Mouse (Mus musculus) left cerebral cortex, adult 2 months (tissue): ENCODE measurements around the gene Chrne. TPM values are rescaled to one million over a fixed set of nuclear protein-coding genes. Genes with fewer than 3 reads are reported as not detected.

Experiments used
- DNase-seq, 2 experiments: peaks; one replicate each; pipeline ENCODE4 v3.0.0; 2021 to 2022; ENCODE audit warnings: low spot score in 2 of 2, mixed read lengths in 1 of 2; ENCODE audit errors: extremely low spot score in 1 of 2
- H3K27ac ChIP-seq: fragments of 200-600 bp; 2 replicates; pipeline ENCODE4 v1.8.1; 2022
- H3K4me3 ChIP-seq: fragments of 200-600 bp; 2 replicates; pipeline ENCODE4 v1.8.1; 2022
- CTCF ChIP-seq: fragments of 200-600 bp; IDR thresholded peaks from 2 replicates; pipeline ENCODE4 v1.8.1; 2022; ENCODE audit warnings: antibody characterized with exemption, mild to moderate bottlenecking, moderate library complexity
- intact Hi-C: fragments of 180-260 bp; cut with DNase I; formaldehyde crosslinking; loops from one replicate; pipeline ENCODE4 v1.15.1; 2025
- long read RNA-seq, 2 experiments: library from polyadenylated mRNA; stranded (forward); transcript quantifications; one replicate each; pipeline ENCODE4 v2.0.0; 2021; ENCODE audit warnings: borderline mapping rate in 2 of 2
- total RNA-seq, 2 experiments: library from RNA; stranded (reverse); gene quantifications; 2 replicates each; pipeline ENCODE4 v1.2.3; 2021

Chrne gene
- total RNA-seq: not detected
- long read RNA-seq, experiment 1: 0 reads
- long read RNA-seq, experiment 2: 0 reads

DNA sequence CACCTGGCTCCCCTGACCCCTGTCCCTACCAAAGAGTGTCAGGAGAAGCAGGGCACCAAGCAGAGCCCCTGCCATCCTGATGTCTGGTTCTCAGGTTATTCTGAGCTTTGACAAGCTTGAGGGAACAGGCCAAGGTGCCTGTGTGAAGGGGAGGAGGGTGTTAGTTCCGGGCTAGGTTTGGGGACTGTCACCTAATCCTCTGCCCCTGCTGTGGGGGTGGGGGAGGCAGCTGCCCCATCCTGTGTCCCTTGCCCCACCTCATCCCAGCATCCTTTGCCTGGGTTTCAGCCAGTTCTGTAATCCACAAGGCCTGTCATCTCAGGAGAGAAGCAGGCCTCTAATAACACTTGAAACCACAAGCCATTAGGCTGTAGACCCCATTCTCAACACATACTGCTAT lies at the start of gene Chrne:
Gene Chrne, minus strand, starts transcription at position 116 of the 400 bp plus-strand sequence.
- intact Hi-C loops: no loop called here
- no peak for TF ChIP-seq CTCF
- Histone ChIP-seq H3K4me3 (no peak within 1 kb of the TSS), H3K27ac (no peak within 1 kb of the TSS)
- no peak for DNase-seq

- intact Hi-C loops: loop anchor here (2.0 kb wide), 1 partner anchor 22 kb away; the partner anchor contains the start of genes Rnf167 and Slc25a11
- no peak for TF ChIP-seq CTCF
- DNase-seq: peak in 1 of 2 experiments; percentile 75
- Histone ChIP-seq H3K4me3 (peak overlapping the region; percentile 55), H3K27ac (peak overlapping the region; percentile 76)
Measured at GRCm38 (mm10) chr11:70668335-70668770, 49.3 kb upstream of the Chrne start.

DNA sequence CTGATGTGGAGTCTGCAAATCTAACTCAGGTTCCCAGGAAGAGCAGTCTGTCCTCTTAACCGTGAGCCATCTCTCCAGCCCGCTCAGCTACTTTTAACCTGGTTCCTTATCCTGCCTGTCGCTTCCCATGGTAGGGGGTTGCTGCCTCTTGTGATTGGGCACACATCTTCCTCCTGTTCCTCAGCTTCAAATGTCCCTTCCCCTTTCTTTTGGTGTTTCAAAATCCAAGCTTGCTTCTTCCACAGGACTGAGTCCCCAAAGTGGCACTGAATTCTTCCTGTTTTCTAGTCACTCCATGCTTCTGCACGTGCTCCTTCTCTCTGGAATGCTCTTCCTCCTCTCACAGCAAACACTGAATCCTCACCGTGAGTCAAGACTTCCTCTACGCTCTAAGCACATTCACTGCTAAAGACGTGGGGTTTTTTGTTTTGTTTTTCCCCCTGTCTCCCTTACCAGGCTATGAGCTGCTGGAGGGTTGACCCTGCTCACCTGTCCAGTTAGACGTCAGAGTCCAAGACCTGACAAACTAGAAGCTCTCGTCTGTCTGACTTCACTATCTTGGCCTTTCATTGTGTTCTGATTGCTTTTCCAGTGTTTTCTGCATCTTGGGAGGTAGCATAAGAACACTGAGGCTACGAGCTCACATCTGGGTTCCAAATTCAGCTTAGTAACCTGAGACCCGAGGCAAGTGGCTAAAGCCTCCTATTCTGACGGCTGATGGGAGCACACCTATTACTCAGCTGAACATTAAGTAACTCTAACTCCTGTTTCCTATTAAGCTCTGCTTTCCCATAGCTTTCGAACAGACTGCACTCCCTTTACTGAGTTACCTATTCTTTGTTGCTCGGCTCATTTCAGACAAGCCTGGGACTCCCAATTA lies 48.5 kb upstream of the Chrne start:
- TF ChIP-seq CTCF: no peak
- DNase-seq: no peak
- Histone ChIP-seq H3K4me3 (peak overlapping the region; percentile 55), H3K27ac (peak overlapping the region; percentile 76)
- intact Hi-C loops: loop anchor here (2.0 kb wide), 1 partner anchor 21 kb away; the partner anchor contains the start of genes Rnf167 and Slc25a11

DNA sequence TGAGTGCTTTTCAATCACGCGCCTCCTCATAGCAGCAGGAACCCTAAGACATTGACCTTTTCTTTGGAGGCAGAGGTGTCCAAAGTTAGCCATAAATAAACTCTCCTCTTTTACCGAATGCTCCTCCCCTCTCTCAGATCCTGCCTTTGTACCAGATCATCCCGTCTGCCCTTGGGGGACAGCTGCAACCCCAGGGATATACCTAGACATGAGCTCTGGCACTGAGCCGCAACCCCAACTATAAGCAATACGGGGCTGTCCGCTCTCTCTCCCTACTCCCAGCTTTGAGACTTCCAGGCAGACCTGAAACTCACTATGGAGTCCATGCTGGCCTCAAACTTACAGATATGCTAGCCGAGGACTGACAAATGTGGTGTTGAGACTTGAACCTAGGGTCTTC lies 47.7 kb upstream of the Chrne start:
- intact Hi-C loops: no loop called here
- TF ChIP-seq CTCF: no peak
- DNase-seq: no peak
- H3K27ac ChIP-seq: no peak overlapping the region
- H3K4me3 ChIP-seq: no peak overlapping the region

DNA sequence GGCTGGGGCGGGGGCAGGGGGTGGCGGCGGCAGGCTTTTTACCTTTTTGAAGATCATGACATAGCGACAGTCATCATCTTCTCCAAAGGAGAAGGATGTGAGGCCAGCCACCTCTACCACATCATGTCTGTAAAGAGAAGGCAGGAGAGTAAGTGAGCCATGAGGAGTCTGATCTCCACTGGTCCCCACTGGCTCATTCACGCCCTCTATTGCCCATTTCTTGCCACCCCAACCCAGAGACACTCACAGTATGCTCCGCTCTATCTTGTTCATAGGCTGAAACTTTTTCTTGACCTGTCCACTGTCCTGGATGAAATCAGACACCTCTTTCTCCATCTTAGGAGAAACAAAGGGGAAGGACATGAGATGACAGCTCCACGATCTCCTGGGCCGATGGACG lies 45.7 kb upstream of the Chrne start:
- no peak for TF ChIP-seq CTCF
- H3K27ac ChIP-seq: no peak overlapping the region
- intact Hi-C loops: no loop called here

DNA sequence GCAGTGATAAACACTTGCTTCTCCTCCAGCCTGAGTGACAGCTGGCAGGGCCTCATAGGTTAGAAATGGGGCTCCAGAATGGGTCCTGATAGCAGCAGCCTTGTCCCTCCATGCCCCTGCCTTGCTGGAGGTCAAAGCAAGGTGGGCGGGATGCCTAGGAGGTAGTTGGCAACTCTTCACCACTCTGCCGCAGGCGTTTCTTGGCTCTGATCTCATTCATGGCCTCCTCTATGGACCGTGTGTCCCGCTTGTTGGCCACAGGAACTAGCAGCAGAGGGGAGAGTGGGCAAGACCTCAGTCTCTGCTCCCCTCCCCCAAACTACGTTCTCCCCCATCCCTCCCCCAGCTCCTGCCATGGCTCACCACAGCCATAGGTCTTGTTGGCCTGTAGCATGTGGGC lies 44.9 kb upstream of the Chrne start:
- Histone ChIP-seq H3K4me3 (no peak overlapping the region), H3K27ac (no peak overlapping the region)
- TF ChIP-seq CTCF: no peak
- intact Hi-C loops: no loop called here
- no peak for DNase-seq

More for the DNA sequence above, 45.7 kb upstream of the Chrne start:
- DNase-seq: no peak
- no peak overlapping the region for H3K4me3 ChIP-seq

DNA sequence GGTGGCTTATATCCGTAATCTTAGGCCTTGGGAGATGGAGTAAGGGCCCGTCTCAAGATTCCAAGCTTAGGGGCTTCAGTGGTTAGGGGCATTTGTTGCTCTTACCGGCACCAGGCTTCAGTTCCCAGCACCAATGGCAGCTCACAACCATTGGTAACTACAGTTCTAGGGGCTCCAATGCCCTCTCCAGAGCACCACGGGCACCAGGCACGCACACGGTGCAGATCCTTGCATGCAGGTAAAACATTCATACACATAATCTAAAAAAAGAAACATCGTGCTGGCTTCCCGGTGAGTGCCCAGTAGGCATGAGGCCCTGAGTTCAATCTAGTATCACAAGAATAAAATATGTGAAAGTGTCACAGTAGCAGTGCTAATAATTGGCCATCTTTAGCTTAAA lies 44.1 kb upstream of the Chrne start:
- intact Hi-C loops: no loop called here
- H3K27ac ChIP-seq: no peak overlapping the region
- TF ChIP-seq CTCF: no peak
- H3K4me3 ChIP-seq: no peak overlapping the region
- no peak for DNase-seq

GRCm38 (mm10) chr11:70660571-70660970 lies 41.6 kb upstream of the Chrne start:
- intact Hi-C loops: no loop called here
- no peak for DNase-seq
- H3K4me3 ChIP-seq: no peak overlapping the region
- TF ChIP-seq CTCF: no peak
- no peak overlapping the region for H3K27ac ChIP-seq

DNA sequence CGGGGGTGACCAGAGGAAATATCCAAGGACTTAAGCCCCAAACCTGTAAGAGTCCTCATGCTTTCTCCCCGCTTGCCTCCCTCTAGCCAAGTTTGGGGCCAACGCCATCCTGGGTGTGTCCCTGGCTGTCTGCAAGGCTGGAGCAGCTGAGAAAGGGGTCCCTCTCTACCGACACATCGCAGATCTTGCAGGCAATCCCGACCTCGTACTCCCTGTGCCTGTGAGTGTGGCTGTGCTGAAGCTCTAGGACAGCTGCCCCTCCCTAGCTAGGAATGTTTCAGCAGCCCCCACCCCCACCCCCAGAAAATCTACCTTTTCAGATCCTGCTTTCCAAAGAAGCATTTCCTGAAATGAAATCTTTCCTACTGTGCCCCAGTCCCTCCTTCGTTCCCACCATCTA lies 39.9 kb upstream of the Chrne start:
- H3K27ac ChIP-seq: no peak overlapping the region
- no peak for DNase-seq
- H3K4me3 ChIP-seq: no peak overlapping the region
- TF ChIP-seq CTCF: no peak
- intact Hi-C loops: loop anchor here (10.0 kb wide), 1 partner anchor 424 kb away; the partner anchor contains the start of genes 0610010K14Rik, Gm21988 and Rnasek

- intact Hi-C loops: loop anchor here (10.0 kb wide), 1 partner anchor 424 kb away; the partner anchor contains the start of genes 0610010K14Rik, Gm21988 and Rnasek
- H3K4me3 ChIP-seq: no peak overlapping the region
- DNase-seq: no peak
- H3K27ac ChIP-seq: no peak overlapping the region
- no peak for TF ChIP-seq CTCF
Measured at GRCm38 (mm10) chr11:70658521-70658920, 39.5 kb upstream of the Chrne start.

DNA sequence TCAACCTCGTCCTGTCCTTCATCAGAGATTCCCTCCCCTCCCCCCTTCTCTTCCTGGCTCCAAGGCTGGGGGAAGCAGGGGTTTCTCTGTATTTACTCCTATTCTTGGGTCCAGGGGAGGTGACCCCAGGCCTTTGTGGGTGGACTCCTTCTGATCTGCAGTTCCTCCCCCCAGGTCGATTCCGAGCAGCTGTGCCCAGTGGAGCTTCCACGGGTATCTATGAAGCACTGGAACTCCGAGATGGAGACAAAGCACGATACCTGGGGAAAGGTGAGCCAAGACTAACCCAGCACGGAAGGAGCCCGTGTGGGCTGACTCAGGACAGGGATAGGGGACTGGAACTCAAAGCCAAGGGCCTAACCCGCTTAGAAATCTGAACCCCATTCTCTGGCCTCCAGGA lies 39.0 kb upstream of the Chrne start:
- Histone ChIP-seq H3K4me3 (no peak overlapping the region), H3K27ac (no peak overlapping the region)
- DNase-seq: no peak
- intact Hi-C loops: loop anchor here (10.0 kb wide), 1 partner anchor 423 kb away; the partner anchor contains the start of genes 0610010K14Rik, Gm21988 and Rnasek
- TF ChIP-seq CTCF: no peak

DNA sequence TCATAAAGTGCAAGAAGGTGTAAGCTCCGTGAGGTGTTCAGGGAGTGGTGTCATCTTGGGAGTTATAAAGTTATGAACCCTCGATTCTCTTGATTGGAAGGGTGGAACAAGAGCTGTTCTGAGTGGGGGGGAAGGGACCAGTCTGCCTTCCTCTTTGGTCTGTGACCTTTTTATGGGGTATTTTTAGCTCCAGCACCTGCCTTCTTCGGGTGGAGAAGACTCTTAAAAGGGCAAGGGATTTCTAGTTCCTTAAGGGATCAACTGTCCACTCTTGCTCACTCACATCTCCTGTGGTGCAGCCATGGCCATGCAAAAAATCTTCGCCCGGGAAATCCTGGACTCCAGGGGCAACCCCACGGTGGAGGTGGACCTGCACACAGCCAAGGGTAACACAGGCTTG lies 38.6 kb upstream of the Chrne start:
- TF ChIP-seq CTCF: no peak
- Histone ChIP-seq H3K27ac (no peak overlapping the region), H3K4me3 (no peak overlapping the region)
- DNase-seq: no peak
- intact Hi-C loops: loop anchor here (10.0 kb wide), 1 partner anchor 423 kb away; the partner anchor contains the start of genes 0610010K14Rik, Gm21988 and Rnasek
